Mouse (Mus musculus) embryonic facial prominence, embryonic 15.5 days (tissue): ENCODE results near the gene Coa5. TPM values are rescaled to one million over a fixed set of nuclear protein-coding genes. Genes with fewer than 3 reads are reported as not detected.

ENCODE experiments used
- ATAC-seq: fragments of 200-750 bp; cut with Nextera tagmentation; 2 replicates; pipeline ENCODE4 v1.8.0; 2017; ENCODE audit warnings: low read depth, moderate TSS enrichment; ENCODE audit not compliant: insufficient number of reproducible peaks, low FRiP score, low TSS enrichment
- H3K27ac ChIP-seq: fragments of 300-500 bp; sonication (generic); replicated peaks from 2 replicates; pipeline ENCODE4 v1.5.1; 2015; ENCODE audit warnings: mild to moderate bottlenecking, inconsistent platforms
- H3K27me3 ChIP-seq: fragments of 300-500 bp; sonication (generic); 2 replicates; pipeline ENCODE4 v1.6.1; 2015; ENCODE audit warnings: inconsistent platforms
- H3K36me3 ChIP-seq: fragments of 300-500 bp; sonication (generic); 2 replicates; pipeline ENCODE4 v1.6.1; 2015; ENCODE audit warnings: mild to moderate bottlenecking, inconsistent platforms
- H3K4me1 ChIP-seq: fragments of 300-500 bp; sonication (generic); 2 replicates; pipeline ENCODE4 v1.6.1; 2015; ENCODE audit warnings: inconsistent platforms
- H3K4me2 ChIP-seq: fragments of 300-500 bp; sonication (generic); replicated peaks from 2 replicates; pipeline ENCODE4 v1.6.1; 2015; ENCODE audit warnings: mild to moderate bottlenecking, inconsistent platforms
- H3K4me3 ChIP-seq: fragments of 300-500 bp; sonication (generic); replicated peaks from 2 replicates; pipeline ENCODE4 v1.5.1; 2015; ENCODE audit warnings: mild to moderate bottlenecking, inconsistent platforms
- H3K9ac ChIP-seq: fragments of 300-500 bp; sonication (generic); 2 replicates; pipeline ENCODE4 v1.6.1; 2015; ENCODE audit warnings: inconsistent platforms
- H3K9me3 ChIP-seq: fragments of 300-500 bp; sonication (generic); replicated peaks from 2 replicates; pipeline ENCODE4 v1.6.1; 2016; ENCODE audit warnings: inconsistent platforms
- WGBS: fragments of 180-500 bp; shearing (Covaris S2); methylation state at CpG from one replicate; pipeline ENCODE4 v1.1.7; 2015; 5-methylcytosine and 5-hydroxymethylcytosine counted together
- polyA plus RNA-seq: library from polyadenylated mRNA; unstranded; fragments of >200 nt; fragmentation: Nextera tagmentation; extraction: Ambion mirVana; gene quantifications from 2 replicates; pipeline ENCODE4 v1.2.1, GENCODE M21; 2015

The Coa5 gene
- polyA plus RNA-seq, 1 experiment from 2014 or later: 42.5 TPM

DNA sequence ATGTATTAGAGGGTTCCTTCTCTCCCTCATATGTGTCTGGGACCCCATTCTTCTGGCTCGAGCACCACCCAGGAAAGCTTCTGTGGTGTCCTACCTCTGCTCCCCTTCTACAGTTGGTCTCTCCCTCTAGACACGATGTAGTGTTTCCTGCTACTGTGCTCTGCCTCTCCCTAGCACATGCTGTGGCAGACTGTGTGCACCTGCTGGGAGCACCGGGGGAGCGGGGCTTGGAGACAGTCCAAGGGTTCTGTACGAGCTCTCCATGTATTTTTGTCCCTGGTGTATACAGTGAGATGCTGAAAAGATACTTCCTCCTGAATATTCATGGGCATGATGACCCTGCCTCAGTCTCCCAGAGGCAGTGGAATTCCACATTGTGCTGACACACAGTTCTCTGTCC, 36.7 kb downstream of the Coa5 start:
- H3K9ac ChIP-seq: no peak overlapping the region
- no peaks in the 10 kb centered on the region for H3K4me1 ChIP-seq
- H3K36me3 ChIP-seq: peaks cover 11% of the 10 kb centered on the region
- ATAC-seq: no peak; the same call in 1 of the 2 replicates
- no peak overlapping the region for H3K4me3 ChIP-seq
- no peak overlapping the region for H3K4me2 ChIP-seq
- no peaks in the 10 kb centered on the region for H3K9me3 ChIP-seq
- 77% methylated on average over 5 of the region's 5 CpGs for WGBS
- no peaks in the 10 kb centered on the region for H3K27me3 ChIP-seq
- no peak overlapping the region for H3K27ac ChIP-seq

- Histone ChIP-seq H3K36me3 (peaks cover 20% of the 10 kb centered on the region), H3K4me2 (no peak overlapping the region), H3K9me3 (no peaks in the 10 kb centered on the region), H3K4me1 (no peaks in the 10 kb centered on the region), H3K9ac (no peak overlapping the region), H3K27ac (no peak overlapping the region), H3K27me3 (no peaks in the 10 kb centered on the region), H3K4me3 (no peak overlapping the region)
- 63% methylated on average over 7 of the region's 7 CpGs for WGBS
- ATAC-seq: no peak
Measured at GRCm38 (mm10) chr1:37386448-37386971, 43.4 kb downstream of the Coa5 start.

GRCm38 (mm10) chr1:37384304-37384703, 45.6 kb downstream of the Coa5 start:
- WGBS: 80% methylated on average over 3 of the region's 3 CpGs
- no peak overlapping the region for H3K27ac ChIP-seq
- no peak overlapping the region for H3K4me3 ChIP-seq
- no peaks in the 10 kb centered on the region for H3K27me3 ChIP-seq
- no peaks in the 10 kb centered on the region for H3K4me1 ChIP-seq
- H3K9ac ChIP-seq: no peak overlapping the region
- H3K9me3 ChIP-seq: no peaks in the 10 kb centered on the region
- 0 out of 2 replicates have a peak, but pooled peaks have one; percentile 40 for ATAC-seq
- H3K36me3 ChIP-seq: peaks cover 29% of the 10 kb centered on the region; the same call in 1 of the 2 replicates
- no peak overlapping the region for H3K4me2 ChIP-seq

DNA sequence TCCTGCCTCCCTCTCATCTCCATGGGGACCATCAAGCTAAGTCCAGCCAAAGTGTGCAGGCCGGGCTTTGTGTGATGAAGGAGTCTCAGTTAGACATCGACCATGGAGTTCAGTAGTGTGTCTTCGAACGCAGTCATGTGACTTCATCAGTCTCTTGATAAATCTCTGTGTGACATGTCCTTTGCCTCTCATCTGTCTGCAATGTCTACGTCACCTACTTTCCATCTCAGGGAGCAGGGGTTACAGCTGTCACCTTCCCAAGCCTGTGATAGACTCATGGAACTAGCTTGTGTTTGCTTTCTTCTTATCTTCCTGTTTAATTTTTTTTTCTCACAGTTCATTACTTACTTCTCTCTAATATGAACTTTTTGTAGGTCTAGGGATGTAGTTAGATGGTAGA, 49.0 kb downstream of the Coa5 start:
- Histone ChIP-seq H3K4me1 (no peaks in the 10 kb centered on the region), H3K9ac (no peak overlapping the region), H3K27ac (no peak overlapping the region), H3K9me3 (no peaks in the 10 kb centered on the region), H3K4me2 (no peak overlapping the region), H3K36me3 (peaks cover 29% of the 10 kb centered on the region; the same call in 1 of the 2 replicates), H3K4me3 (no peak overlapping the region), H3K27me3 (no peaks in the 10 kb centered on the region)
- no peak for ATAC-seq
- WGBS: 96% methylated on average over 5 of the region's 5 CpGs

DNA sequence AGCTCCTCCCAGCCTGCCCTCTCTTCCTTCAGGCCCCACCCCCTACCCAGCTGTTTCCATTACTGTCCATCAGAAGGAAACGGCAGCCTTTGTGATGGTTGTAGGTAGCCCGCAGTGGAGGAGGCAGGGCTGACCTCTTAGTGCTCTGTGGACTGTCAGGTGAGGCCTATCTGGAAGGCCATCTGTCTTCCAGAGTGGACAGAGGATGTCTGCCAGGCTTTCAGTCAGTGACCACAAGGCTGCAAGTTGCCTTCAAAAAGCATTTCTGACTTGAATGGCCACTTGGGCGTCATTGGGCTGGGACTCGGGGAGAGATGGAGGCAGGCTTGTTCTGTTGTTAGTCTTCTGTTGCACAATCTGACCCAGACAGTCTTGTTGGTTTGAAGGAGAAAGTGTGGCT, 50.4 kb downstream of the Coa5 start:
- H3K4me1 ChIP-seq: no peaks in the 10 kb centered on the region
- no peak for ATAC-seq
- no peaks in the 10 kb centered on the region for H3K9me3 ChIP-seq
- no peak overlapping the region for H3K4me3 ChIP-seq
- no peak overlapping the region for H3K27ac ChIP-seq
- no peaks in the 10 kb centered on the region for H3K27me3 ChIP-seq
- no peak overlapping the region for H3K4me2 ChIP-seq
- 60% methylated on average over 4 of the region's 4 CpGs for WGBS
- no peak overlapping the region for H3K9ac ChIP-seq
- peaks cover 41% of the 10 kb centered on the region; the same call in 1 of the 2 replicates for H3K36me3 ChIP-seq

DNA sequence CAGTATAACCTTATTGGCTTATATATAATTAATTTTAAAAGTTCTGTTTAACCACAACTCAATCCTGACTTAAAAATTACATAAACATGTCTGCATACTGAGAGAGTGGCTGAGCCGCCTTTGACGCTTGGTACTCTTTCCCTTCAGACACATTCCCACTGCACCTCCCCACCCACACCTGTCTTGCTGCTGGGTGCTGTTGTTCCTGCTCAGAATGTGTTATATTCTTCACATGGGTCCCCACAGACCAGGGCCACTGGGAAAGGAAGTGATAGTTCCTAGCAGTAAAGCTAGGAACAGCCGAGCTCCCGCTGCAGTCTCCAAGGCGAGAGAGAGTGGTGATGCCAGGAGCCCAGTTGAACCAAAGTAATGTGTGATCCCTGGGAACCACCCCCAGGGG, 51.8 kb downstream of the Coa5 start:
- Histone ChIP-seq H3K4me3 (no peak overlapping the region), H3K9ac (no peak overlapping the region), H3K27me3 (no peaks in the 10 kb centered on the region), H3K9me3 (no peaks in the 10 kb centered on the region), H3K4me2 (no peak overlapping the region), H3K36me3 (peaks cover 41% of the 10 kb centered on the region), H3K27ac (no peak overlapping the region), H3K4me1 (no peaks in the 10 kb centered on the region)
- 85% methylated on average over 5 of the region's 5 CpGs for WGBS
- no peak for ATAC-seq

- Histone ChIP-seq H3K27ac (no peak overlapping the region), H3K4me2 (no peak overlapping the region), H3K36me3 (peaks cover 50% of the 10 kb centered on the region), H3K27me3 (no peaks in the 10 kb centered on the region), H3K4me3 (no peak overlapping the region), H3K9me3 (no peaks in the 10 kb centered on the region), H3K9ac (no peak overlapping the region), H3K4me1 (no peaks in the 10 kb centered on the region)
- WGBS: 79% methylated on average over 2 of the region's 2 CpGs
- no peak for ATAC-seq
Measured at GRCm38 (mm10) chr1:37376751-37377150, 53.2 kb downstream of the Coa5 start.

GRCm38 (mm10) chr1:37376177-37376576, 53.7 kb downstream of the Coa5 start:
- WGBS: 86% methylated on average over 8 of the region's 8 CpGs
- Histone ChIP-seq H3K4me3 (no peak overlapping the region), H3K4me1 (no peaks in the 10 kb centered on the region), H3K4me2 (no peak overlapping the region), H3K9ac (no peak overlapping the region), H3K9me3 (no peaks in the 10 kb centered on the region), H3K36me3 (peaks cover 51% of the 10 kb centered on the region), H3K27ac (no peak overlapping the region), H3K27me3 (no peaks in the 10 kb centered on the region)
- no peak for ATAC-seq

DNA sequence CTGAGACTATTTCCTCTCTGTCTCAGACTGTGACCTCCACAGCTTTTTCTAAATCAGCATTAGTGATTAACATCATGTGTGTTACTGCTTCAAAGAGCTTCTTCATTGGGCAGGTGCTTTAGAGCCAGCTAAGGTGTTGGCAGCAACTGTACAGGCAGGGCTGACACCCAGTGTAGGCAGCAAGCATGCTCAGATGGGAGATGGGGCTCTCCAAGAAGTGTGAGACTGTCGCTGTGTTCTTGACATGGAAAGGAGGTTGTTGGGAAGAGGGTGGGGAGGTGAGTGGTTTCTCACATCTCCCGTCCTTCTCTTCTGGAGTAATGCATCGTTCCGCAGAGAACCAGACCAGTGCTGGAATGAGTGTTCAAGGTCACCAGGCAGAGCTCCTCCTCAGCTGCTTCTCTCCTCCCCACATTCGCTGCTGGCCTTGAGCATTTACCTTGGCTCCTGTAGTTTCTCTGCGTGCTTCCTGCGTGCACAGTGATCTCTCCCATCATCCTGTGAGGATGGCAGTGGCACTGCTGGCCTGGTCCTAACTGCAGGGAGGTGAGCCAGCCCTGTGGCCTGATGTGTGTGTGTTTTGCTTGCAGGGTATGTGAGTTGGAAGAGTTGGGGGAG, 61.0 kb downstream of the Coa5 start:
- Histone ChIP-seq H3K4me2 (no peak overlapping the region), H3K27me3 (no peaks in the 10 kb centered on the region), H3K9ac (no peak overlapping the region), H3K9me3 (no peaks in the 10 kb centered on the region), H3K4me1 (no peaks in the 10 kb centered on the region), H3K36me3 (peaks cover 51% of the 10 kb centered on the region), H3K4me3 (no peak overlapping the region), H3K27ac (no peak overlapping the region)
- ATAC-seq: no peak
- WGBS: 94% methylated on average over 7 of the region's 7 CpGs

DNA sequence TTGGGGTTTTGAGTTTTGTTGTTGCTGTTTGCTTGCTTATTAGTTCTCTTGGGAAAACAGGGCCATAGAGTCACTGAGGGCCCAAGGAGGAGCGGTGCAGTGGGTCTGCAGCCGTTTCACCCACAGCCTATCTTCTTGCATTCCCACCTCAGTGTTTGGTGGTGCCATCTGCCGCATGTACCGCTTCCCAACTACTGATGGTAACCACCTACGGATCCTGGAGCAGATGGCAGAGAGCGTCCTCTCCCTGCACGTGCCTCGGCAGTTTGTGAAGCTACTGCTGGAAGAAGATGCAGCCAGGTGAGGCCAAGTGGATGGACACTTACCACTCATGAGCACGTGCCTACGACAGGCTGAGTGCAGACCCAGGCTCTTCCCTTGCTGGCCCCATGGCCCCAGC, 61.8 kb downstream of the Coa5 start:
- H3K4me3 ChIP-seq: no peak overlapping the region
- peaks cover 49% of the 10 kb centered on the region for H3K36me3 ChIP-seq
- H3K27me3 ChIP-seq: no peaks in the 10 kb centered on the region
- H3K27ac ChIP-seq: no peak overlapping the region
- H3K4me1 ChIP-seq: no peaks in the 10 kb centered on the region
- 92% methylated on average over 10 of the region's 10 CpGs for WGBS
- H3K9ac ChIP-seq: no peak overlapping the region
- no peak overlapping the region for H3K4me2 ChIP-seq
- no peak for ATAC-seq
- no peaks in the 10 kb centered on the region for H3K9me3 ChIP-seq
